Mouse (Mus musculus) gonadal fat pad, adult 2 months (tissue): ENCODE results near the gene Nup153. TPM values are rescaled to one million over a fixed set of nuclear protein-coding genes. Genes with fewer than 3 reads are reported as not detected.

ENCODE experiments used
- DNase-seq: peaks from one replicate; pipeline ENCODE4 v3.0.0-alpha.2; 2012; ENCODE audit warnings: low read depth
- polyA plus RNA-seq: library from polyadenylated mRNA; depleted of rRNA; stranded (reverse); fragments of >200 nt; gene quantifications from 2 replicates; pipeline ENCODE4 v1.2.3, GENCODE M21; 2012

The Nup153 gene
- polyA plus RNA-seq, 1 experiment = 64.6 TPM

DNA sequence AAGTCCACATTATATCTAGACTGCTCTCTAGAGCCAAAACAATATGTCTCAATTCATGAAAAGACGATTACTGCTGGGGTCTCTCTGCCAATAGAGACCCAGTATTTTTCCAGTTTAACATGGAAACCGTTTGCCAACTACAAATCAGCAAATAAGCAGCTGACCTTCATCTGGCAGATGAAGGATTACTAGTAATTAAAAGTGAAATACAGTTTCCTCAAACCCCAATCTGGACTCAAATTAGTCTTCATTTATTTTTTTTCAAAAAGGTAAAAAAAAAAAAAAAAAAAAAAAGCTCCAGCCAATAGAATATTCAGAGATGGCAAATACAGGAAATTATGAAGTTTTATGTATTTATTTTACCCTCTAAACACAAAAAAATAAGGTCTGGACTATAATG, 2.3 kb upstream of the Nup153 start:
- DNase-seq = no peak

DNA sequence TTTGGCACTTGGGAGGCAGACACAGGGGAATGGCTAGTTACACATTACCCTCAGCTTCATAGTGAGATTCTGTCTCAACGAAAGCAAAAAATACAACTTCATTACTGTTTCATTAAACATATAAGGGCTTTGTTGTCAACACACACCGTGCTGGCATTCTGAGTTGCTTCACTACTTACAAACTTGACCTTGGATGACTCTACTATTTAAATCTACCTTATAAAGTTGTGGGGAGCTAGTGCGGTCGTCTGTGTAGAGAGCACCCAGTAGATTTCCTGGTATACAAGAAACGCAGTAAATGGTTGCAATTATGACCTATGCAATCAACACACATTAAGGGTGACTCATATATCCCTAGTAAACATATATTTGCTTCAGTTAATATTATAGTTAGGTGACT, 671 bp upstream of the Nup153 start:
- no peak for DNase-seq

DNA sequence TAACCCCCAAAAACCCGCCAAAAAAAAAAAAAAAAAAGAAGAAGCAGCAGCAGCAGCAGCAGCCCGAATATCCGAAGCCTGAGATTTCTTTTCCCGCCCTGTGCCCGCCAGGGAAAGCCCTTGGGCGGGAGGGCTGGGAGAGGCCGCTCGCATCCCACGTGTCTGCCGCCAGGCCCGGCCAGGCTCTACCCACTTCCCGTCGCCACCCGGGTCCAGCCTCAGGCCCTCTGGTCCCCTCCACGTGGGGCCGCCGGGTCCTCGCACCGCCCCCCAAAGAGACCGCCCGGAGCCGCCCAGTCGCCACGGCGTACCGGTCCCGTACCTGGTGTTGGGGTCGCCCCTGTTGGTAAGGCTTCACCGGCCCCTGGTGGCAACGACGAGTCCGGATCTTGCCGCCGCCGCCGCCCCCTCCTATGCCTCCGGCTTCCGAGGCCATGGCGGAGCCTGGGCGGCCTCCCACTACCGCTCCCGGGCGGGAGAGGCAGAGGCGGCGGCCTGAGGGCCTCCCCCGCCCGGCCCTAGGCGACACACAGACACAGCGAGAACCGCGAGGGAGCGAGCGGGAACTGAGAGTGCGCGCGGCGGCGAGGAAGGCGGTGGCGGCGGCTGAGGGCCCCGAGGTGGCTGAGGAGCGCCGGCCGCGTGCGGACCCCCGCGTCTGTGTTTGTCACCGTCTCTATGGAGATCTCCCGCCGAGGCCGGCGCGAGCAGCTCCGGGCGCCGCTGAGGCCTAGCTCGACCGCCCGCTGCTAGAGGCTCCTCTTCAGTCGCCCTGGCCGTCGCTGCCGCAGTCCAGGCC, 503 bp downstream of the Nup153 start:
- DNase-seq = no peak

DNA sequence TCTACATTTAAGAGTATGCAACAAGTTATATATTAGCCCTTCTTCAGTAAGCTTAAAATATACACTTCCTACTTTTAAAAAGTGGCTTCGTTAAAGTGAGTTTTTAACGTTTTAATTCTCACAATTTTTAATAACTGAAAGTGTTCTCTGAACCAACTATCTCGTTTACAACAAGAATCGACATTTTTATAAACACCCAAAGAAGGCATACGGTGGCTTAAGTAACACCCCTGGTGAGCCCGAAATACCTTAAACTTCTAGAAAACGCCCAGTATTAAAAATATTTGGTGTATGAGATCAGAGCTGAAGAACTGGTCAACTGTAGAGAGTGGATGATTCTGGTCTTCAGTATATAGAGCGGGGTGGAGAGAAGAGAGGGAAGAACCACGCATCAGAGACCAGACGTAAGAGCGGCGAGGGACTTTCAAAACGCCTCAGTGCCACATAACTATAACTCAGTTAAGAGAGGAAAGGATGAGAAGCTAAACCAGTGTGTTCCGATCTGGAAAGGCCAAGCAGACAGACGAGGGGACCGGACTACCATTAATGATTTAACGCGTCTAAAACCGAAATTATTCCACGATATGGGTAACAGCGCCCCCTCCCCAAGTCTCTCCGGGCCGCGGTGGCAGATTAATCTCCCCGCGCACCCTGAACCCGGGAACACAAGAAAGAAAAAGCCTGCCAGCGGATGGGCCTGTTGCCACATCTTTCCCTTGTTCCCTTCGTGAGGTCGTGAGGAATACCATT, 1.3 kb downstream of the Nup153 start:
- DNase-seq = no peak

DNA sequence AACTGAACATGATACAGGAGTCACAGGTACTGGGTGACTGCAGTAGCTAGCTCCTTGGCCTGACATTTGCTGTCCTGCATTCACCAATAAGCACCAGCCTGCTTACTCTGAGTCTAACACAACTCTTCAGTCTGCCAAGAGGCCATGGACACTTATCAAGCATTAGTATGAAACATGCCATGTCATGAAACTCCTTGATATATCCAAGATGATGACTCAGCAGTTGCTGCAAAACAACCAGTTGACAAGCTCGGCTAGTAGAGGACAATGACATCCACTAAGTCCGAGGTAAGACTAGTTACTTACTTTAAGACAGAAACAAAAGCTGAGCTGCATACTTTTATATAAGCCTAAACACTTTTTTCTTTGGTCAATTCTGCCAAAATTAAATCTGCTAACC, 2.5 kb downstream of the Nup153 start:
- no peak for DNase-seq

DNA sequence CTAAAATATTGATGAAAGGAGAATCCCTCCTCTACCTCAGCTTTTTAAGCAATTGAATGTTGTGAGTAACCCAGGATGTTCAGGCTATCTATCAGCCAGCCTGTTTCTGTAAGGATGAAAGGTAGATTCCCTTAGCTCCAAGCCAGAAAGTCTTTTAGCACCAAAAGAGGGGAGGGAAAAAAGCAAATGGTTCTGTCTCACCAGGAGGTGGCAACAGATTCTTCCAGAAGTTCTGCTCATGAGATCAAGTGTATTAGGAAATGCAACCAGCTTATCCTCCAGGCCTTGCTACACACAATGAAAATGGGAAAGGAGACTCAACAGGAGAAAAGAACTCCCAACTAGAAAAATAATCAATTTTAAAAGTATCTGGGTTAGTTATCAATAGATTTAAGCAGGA, 3.4 kb downstream of the Nup153 start:
- DNase-seq = no peak

DNA sequence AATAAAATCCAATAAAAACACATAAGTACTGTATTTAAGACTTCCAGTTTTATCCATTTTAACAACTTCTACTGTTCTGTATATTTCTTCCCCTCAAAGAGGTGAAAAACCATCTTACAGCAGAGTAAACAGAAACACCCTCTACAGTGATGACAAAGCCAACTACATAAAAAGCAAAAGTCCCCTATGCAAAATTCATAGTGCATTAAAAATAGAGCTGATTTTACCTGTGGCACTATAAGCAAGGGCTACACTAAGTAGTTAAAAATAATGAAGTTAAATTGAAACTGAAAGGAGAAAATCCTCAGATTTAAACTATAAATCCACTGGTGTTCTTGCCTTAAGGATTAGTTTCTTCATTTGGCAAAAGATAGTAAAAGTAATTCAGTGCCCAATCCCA, 6.7 kb downstream of the Nup153 start:
- no peak for DNase-seq

DNA sequence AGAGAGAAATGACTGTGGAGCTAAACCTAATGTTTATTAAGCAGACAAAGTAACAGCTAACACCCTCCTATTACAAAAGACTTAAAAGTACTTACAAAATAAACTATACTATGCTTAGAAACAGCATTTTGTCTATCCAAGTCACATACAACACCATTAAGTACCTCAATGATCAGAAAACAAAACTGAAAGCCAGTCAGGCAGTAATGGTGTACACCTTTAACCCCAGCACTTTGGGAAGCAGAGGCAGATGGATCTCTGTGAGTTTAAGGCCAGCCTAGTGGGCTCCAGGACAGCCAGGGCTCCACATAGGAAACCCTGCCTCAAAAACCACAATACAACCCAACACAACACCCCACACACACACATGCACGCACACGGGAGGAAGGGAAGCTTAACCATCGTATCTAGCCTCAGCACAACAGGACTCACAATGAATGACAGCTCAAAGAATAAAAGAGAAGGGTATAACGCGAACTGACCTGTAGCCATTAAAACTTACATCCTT, 8.8 kb downstream of the Nup153 start:
- DNase-seq = no peak

DNA sequence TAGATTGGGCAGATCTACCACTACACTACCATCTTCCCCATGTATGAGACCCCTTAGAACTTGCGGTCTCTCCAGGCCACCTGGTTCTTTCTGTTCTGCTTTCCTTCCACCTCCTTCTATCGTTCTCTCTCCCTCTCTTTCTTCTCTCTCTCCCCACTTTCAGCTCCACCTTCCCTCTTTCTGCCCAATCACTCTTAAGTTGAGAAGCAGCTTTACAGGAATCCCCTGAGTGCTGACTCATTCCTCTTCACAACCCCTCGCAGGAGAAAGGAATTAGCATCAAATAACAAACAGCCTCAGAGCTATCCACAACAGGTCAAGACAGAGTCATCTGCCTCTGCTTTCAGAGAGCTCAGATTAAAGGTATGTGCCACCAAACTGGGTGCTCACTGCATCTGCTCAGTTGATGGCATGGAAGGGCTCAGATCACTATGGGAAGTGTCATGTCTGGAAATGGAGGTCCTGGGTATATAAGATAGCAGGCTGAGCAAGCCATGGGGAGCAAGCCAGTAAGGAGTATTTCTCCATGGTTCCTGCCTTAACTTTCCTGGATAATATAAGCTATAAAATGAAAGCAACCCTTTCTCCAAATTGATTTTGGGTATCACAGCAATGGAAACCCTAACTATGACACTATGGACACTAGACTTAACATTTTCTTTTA, 11.6 kb downstream of the Nup153 start:
- no peak for DNase-seq

DNA sequence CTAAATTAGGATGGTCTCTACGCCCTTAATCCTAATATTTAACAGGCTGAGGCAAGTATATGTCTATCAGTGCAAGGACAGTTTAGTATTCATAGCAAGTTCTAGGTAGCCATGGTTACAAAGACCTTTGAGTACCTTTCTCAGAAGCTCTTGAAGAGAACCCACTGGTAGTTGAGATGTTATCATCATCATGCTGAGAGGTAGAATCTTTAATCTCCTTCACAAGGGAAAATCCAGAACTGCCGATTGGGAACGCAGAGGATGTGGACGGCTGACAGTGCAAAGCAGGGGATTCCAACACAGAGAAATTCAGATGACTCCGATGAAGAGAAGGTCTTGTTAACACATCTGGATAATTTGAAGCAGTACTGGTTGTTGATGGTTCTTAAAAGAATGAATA, 14.3 kb downstream of the Nup153 start:
- DNase-seq = no peak

DNA sequence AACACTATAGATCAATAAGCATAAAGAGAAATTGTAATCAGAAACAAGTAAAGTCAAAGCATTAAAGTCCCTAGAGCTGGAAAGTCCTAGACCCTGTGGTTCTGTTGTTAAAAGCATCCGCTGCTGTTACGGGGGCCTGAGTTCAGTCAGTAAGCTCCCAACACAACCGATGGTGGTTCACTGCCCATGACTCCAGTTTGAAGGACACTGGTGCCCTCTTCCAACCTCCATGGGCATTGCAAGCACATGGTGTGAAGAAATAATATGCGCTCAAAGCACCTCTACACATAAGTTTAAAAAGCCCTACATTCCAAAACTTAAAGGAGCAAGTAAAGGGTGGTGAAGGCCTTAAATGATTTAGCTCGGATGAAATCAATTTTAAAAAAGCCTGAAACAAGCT, 24.6 kb downstream of the Nup153 start:
- no peak for DNase-seq

DNA sequence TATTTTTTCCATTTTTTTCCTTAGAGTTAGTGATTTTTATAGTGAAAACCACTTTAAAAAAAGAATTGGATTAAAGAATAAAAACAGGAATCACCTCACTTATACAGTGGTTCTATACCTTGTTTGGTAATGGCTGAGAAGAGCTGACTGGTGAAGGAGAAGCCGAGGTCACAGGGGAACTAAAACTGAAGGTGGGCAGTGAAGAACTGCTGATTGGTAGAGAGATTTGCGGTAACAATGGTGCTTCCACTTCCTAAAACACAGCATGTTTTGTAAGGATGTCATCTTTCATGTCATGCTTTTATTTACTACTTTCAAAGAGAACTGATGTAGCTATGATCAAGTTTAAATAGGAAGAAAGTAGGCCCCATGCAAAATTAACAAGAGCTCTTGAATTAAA, 26.3 kb downstream of the Nup153 start:
- no peak for DNase-seq

DNA sequence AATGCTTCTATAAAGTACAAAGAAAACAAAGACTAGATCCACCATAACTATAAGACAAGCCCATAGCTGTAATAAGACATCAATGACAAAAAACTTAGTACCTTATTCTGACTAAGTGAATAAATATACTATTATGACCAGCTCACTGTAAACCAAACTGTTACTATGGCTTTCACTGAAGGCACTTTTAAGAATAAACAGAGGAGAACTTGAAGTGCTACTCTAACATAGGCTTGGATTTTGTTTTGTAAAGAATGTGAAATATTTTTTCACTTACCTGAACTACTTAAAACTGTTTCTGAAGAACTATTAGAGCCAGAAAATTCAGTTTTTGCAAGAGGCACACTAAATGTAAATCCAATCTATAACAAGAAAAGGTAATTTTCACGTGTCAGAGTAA, 28.4 kb downstream of the Nup153 start:
- DNase-seq = no peak

DNA sequence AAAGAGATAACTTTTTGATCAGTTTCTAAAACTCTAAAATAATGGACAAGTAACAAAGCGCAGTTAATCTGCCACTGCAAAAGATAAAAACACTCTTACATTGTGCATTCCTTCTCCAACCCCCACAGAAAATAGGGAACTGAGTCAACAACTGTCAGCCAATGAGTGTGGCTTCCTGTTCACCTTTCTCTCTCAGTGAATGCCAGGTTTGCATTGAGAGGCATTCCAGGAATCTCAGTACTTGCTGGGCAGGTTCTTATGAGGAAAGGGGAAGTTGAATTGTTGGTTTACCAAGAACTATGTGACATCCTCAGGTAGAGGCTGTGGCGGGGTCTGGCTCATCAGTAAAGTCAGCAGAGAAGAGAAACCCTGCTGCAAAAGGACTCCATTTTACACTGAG, 31.0 kb downstream of the Nup153 start:
- no peak for DNase-seq

DNA sequence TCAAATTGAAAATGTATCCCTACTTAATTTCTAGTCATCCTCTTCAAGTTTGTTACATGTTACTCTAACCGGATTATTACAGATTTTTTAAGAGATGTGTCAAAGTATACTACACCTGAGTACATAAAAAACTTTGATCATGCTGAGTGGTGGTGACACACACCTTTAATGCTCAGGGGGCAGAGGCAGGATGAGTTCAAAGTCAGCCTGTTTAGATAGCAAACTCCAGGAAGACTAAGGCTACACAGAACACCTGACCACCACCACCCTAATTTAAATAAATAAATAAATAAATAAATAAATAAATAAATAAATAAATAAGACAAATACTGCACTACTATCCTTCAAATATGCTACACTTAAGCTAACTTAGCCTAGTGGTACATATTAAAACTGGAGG, 31.8 kb downstream of the Nup153 start:
- DNase-seq = no peak

DNA sequence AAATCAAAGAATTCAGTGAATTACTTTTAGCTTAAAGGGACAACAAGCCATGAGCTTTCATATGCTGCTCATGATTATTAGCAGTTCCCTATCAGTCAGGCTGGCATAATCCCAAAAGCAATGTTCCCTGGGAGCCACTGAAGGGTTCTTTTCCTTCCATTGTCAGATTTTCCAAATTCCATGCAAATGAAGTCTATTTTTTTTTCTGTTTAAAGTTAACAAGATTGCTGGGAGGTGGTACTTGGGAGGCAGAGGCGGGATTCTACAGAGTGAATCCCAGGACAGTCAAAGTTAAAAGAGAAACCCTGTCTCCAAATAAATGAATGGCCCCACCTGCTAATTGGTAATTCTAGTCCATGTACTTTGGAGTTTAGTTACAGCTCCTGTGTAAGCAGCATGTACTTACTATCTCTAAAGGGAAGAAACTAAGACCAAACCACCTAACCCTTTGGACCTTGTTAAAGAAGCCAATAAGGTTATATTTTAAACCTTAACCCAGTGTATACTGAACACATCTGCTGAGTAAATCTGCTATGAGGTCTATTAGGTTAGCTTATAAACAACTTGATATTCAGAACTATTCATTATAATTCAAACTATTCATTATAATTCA, 32.3 kb downstream of the Nup153 start:
- DNase-seq = no peak

DNA sequence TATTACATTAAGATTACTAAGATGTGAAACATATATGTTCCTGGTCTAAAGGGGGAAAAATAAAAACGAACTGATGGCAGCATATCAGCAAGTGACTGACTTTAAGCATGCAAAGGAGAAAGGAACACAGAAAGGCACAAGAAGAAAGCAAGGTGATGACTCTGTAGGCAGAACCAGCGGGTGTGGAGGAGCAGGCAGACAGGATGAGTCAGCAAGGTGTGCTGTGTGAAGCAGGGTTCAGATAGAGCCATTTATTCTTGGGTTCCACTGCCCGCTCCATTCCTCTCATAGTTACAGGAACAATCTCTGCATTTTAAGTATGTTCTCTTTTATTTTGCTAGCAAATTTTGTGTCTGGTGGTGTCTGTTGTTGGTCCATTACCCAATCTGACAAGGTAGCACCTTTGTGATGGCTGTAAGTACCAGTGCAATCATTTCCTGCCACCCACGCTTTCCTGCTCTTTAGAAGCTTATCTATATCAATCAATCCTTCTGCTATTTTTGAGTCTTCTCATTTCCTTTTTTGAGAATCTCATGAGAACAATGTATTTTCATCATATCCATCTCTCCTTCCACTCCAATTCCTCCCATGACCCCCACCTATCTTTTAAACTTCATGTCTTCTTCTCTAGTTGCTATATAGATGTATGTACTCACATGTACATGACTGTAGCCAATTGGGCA, 37.0 kb downstream of the Nup153 start:
- DNase-seq = no peak

DNA sequence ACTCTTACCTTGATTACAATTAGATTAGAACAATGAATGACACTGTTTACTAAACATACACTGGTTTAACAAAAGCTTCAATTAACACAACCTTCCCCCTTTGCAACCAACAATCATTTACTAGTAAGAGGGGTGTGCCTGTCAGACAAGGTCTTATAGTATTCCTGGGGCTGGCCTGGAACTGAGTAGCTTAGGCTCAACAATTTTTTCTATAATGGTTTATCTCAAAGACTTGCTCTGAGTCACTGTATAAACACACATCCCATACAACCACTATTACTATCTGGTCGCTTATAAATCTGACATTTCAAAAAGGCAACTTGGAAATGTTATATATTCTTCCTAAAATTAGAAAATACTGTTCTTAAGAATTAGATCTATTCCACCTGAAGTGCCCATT, 44.4 kb downstream of the Nup153 start:
- no peak for DNase-seq

DNA sequence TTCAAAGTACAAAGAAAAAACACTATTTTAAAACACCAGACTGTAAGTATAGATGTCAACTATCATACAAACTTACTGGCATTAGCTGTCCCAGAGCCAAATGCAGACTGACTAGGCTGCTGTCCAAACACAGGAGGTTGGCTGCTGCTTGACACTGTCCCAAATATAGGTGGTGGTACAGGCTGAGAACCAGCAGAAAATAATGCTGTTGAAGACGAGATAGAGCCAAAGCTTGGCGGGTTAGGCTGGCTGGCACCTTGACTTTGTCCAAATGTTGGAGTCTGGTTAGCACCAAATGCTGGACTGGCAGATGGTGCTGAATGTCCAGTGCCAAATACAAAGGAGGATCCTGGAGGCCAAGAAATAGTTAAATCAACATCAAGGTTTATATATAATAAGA, 44.8 kb downstream of the Nup153 start:
- DNase-seq = no peak

DNA sequence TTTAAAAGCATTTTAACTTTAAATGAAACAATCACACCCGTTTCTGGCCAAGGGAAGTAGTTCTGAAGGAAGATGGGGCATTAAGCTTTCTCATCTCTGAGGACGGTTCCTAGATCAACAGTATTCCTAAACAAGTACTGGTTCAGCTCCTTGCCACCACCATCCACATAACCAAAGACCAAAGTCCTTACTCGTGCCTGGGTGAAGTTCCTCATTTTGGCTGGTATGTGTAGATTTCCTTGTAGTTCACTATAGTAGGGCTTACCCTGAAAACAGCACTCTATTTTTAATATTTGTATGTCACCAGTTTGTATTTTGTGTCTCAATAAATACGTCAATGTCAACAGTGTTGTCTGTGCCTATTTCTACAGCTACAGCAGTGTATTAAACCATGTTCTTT, 50.0 kb downstream of the Nup153 start:
- DNase-seq = no peak

DNA sequence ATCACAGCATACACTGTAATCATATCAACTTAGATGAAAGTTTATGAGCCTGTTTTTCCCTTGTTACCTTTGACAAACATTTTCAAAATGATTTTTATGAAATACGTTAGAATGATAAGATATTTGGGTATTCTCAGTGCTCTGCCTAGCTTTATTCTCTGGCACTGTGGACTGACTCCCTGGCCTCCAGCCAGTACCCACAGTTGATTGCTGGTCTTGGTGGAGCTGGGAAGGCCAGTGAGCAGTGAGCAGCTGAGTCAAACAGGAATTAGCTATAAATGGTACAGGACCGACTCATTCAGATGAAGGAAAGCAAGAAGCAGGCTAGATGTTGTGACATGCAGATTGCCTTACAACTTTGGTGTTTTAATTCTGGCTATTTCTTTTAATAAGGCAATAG, 53.1 kb downstream of the Nup153 start:
- DNase-seq = no peak

DNA sequence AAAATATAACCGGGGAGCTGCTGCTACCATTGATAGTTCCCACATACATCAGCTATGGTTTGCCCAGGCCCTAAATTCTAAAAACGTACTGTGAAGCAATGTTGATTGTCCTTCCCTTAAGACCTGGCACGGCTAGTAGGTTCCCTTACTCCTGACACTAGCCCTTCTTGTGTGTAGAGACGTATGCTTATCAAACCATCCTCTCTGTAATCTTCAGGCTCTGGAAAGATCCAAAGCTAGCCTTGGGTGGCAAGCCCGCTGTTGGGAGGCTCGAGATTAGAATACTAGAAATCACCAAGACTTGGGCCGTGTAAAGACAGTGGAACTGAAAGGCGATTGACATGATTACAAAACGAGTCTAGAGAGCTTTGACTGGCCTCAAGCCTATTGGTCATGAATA, 57.2 kb downstream of the Nup153 start:
- no peak for DNase-seq
